Mouse (Mus musculus) lung, postnatal 0 days (tissue): ENCODE data around the gene Uvrag.

ENCODE experiments used
- CTCF ChIP-seq: IDR thresholded peaks from 2 replicates; pipeline ENCODE4 v1.5.1; 2016; ENCODE audit warnings: antibody characterized with exemption, mild to moderate bottlenecking
- EP300 ChIP-seq: IDR thresholded peaks from 2 replicates; pipeline ENCODE4 v1.6.1; 2016; ENCODE audit warnings: antibody characterized with exemption, mild to moderate bottlenecking, control low read depth

DNA sequence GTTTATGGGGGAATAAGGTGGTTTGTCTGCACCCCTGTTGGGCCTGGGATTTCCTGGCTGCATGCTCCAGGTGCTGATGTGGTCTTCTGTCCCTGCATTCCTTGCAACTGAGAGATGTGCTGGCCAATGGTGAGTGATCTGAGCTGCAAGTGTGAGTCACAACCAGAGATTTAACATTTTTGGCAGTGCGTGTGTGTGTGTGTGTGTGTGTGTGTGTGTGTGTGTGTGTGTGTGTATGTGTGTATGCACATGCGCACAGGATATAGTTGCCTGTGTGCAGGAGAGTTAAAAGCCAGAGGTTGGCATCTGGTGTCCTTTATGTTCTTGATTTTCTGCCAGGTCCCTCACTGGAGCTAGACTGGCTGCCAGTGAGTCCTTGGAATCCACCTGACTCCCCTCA, 261.8 kb downstream of the Uvrag start:
- no peak for TF ChIP-seq EP300
- TF ChIP-seq CTCF: no peak
